Mouse (Mus musculus) lung, postnatal 25 days (tissue): Measurements from ENCODE around the gene Foxc2.
"Not testable (repeated sequence)": the region's sequence is repeated elsewhere in the genome, so short reads cannot be mapped to it uniquely, and the experiment has no call there.

ENCODE experiments used
- DNase-seq: peaks from one replicate; pipeline ENCODE4 v3.0.0; 2022; ENCODE audit warnings: low spot score

Foxc2 gene

DNA sequence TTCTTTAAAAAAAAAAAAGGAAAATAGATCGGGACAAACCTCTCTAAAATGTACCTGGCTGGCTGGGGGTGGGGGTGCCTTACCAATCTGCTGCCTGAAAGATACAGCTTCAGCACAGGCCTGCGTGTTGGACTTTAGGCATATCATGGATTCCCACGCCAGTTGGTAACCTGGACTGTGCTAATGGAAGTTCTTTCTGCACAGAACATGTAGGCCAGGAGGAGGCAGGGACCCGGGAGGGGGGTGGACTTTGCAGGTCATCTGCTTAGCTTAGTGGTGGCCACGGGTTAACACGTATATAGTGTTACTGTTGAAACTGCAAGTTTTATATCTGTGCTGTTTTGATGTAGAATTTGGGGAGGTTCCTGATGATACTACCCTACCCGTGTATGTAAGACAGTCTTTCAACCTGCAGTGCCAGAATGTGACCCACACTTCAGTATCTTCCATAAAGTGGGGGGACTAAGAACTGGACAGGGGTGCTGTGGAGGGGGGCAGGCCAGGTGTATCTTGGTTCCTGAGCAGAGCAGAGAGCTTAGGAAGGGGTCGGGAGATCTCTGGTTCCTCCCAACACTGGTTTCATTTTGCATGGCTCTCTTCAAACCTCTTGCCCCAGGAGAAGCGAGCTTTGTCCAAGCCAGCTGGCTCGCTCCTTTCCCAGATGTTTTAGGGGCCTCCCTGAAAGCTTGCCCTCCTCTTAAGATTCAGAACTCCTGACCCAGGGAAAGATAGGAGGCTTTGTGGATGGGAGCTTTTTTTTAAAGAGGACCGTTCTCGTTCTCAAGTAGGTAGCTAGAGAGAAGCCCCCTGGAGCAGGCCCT, 3.9 kb downstream of the Foxc2 start:
- no peak for DNase-seq

DNA sequence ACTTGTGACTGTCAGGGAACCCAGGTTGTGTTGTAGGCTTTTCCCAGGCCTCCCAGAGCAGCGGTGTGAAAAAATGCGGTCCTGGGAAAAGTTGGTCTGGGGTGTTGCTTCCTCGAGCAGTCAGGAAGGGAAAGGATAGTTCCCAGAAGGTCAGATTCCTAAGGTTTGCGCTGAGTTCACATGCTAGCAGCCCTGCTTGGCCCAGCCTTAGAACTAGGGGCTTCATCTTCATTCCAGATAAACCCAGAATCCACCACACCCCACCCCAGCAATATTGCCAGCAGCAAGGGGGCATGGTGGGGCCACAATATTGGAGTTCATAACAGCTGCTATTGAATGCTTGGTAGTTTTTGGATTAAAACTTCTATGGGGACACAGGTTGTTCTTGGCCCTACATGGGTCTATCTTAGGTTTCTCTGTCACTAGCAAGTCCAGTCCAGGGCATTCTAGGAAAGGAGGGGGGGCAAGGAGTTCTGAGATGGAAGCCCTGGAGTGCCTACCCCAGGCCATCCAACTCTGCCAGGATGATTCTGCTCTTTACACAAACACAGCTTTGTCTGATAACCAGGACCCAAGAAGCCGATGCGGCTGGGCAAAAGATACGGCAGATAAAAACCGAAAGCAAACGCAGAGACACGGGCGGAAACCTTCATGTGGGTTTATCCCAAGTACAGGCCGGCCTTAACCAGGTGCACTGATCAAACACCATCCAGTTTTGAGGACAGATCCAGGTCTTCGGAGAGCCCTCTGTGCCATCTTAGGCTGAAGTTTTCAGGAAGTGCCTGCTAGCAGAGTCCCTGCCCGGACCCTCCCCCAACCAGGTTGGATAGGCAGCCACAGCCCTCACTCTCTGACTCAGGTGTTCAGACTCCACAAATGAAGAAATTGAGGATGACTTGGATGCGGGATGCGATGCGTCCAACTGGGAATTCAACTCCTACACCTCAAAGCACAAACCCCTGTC, 4.8 kb downstream of the Foxc2 start:
- no peak for DNase-seq

DNA sequence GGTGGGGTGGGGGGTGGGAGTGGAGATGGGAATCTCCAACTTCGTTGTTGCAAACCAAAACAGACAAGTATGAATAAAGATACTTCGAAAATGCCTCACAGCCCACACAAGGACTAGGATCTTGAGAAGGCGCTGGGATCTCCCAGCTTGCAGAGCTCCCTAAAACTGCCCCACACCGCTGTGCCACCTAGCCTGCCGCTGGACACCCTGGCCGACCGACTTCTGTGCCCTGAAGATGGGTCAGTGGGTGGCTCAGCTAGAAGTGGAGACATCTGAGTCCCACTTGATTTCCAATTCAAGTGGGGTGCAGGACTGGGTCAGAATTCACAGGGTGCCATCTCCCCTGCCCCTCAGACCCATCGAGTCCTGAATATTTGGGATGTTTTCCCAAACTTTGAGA, 5.7 kb downstream of the Foxc2 start:
- DNase-seq, result no peak

DNA sequence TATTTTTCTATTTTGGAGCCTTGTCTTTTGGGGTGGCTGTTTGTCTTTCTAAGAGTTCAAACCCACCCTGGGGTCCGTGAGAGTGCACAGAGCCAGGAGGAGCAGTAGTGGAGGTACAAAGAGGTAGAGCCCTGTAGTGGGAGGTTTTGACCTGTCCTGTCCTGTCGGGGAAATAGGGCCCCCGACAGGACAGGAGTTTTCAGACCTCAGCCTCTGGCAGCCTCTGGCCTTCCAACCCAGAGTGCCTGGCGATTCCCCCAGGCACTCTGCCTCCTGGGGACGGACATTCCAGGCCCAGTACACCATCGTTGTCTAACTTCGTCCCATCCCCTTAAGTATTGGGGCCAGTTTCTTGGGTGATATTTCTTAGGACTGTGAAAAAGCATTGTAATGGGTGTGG, 6.4 kb downstream of the Foxc2 start:
- no peak for DNase-seq

DNA sequence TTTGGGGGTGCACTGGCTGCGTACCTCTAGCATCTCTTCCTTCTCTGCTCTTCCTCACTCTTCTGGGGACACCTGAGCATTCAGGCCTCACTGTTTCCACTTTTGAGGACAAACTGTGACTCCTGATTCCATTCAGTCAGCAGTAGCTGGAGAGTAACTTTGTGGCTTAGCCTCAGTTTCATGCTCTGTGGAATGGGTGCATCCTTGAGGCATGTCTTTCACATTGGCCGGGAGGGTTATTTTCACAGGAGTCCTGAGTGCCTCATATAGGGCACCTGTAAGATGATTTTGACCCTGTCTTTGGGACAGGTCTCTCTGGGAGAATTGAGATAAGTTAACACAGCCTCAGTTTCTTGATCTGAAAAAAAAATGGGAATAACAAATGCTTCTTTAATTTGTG, 7.1 kb downstream of the Foxc2 start:
- DNase-seq, result no peak

DNA sequence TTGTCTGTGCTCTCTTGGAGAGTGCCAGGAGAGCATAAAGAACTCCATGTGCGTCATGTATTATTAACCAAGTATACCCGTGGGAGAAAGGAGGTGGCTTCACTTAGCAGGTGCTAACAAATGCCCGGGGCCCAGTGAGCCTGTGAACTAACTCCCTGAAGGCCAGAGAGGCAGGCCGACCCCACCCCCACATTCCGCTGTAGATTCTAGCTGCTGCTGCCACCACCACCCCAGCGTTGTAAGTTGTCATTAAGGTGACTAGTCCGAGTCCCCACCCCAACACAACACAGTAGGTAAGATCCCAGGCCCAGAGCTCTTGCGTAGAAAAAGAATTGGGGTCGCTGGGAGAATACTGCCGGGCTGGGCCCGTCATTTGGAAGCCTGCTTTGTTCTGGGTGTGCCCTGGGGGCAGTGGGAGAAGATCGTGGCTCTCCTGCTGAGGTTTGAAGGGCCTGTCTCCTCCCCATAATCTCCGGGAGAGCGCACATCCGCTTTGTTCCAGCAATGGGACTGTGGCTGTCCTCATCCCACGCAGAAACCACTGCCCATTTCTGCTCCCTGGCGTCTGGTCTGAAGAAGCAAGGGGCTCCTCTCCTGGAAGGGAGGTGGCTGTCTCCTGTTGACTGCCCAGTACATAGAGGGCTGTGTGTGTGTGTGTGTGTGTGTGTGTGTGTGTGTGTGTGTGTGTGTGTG, 8.7 kb downstream of the Foxc2 start:
- no peak for DNase-seq

DNA sequence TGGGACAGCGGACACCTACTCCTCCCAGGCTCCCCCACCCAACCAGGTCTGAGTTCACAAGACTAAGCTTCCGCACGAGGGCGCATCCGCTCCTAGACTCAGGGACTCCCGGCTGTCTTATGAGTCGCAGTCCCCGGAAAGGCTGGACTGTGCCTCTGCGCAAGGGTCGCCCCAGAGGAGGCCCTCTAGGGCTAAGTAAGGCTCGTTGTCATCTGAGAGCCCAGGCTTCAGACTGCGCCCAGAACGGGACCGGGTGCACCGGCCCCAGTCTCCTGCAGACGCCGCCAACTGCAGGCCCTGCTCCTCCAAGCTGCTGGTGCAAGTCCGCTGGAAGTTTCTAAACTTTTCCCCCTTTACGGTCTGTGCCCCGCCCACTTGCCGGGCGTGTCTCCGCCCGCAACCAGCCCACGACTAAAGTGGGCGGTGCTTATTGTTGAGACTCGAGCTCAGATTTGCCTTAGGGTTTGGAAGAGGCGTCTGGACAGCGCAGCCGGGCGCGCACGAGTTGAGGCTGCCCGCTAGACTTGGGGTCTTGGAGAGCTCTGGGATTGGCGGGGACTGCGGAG, 9.4 kb downstream of the Foxc2 start:
- peak; percentile 64 for DNase-seq

DNA sequence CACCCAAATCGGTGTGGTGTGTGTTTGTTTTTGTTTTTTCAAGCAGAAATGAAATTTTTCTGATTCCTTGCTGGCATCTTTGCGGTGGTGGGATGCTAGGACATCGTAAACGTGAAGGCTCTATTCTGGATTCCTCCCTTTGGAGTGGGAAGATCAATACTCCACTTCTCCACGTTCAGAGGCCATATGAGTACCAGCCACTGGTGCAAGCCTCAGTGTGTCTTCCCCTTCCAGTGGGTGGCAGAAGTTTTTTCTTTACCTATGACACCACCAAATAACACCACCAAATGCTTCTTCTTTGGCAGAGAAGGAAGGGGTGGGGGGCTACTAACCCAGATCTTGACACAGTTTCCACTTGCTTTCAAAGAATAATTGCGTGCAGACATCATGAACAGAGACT, 10.2 kb downstream of the Foxc2 start:
- DNase-seq, result no peak

DNA sequence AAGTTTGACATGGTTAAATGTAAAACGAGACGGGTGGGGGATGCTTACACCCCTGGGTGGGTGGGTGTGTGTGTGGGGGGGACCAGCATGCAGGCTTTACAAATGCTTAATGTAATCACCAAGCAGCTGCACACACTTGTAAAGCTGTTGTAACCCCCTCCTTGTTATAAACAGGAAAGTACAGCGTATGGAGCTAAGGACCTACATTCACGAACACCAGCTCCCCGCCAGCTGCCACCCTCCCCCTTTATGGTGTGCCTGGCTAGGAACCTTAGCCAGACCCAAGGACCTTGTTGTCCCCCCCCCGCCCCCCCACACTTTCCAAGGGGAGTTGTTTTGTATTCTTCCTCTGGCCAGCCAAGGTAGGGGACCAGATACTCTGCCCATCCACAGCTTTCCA, 10.7 kb downstream of the Foxc2 start:
- no peak for DNase-seq

DNA sequence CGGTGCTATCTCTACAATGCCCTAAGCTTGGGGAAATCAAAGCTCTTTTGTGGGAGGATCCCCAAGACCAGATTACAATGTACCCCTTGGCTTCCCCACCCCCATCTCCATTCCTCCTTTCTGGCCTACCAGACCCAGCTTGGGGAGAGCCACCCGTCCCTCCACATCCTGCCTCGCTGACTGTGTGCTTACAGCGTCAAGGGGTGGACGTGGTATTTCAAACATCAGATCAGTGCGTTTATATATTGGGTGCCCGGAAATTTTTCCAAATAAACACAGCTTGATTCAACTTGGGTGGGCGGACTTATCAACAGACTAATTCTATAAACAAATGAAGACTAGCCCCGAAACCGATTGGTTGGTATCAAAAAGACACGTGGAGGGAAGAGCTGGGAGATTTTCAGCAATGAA, 11.3 kb downstream of the Foxc2 start:
- DNase-seq, result peak; percentile 66

DNA sequence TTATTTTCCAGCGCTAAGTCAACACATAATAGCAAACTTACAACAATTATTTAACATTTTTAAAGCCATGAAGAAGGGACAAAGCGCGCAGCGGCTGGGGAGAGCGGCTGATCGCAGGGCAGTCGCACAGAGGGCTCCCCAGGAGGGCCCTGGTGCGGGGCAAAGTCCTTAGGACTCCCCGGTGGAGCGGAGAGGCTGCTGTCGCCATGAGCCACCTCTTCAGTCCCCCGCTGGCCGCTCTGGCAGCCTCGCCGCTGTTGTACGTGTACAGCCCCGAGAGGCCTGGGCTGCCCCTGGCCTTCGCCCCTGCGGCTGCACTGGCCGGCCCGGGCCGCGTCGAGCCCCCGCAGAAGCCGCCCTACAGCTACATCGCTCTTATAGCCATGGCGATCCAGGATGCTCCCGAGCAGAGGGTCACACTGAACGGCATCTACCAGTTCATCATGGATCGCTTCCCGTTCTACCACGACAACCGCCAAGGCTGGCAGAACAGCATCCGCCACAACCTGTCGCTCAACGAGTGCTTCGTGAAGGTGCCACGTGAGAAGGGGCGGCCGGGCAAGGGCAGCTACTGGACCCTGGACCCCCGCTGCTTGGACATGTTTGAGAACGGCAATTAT, 11.9 kb downstream of the Foxc2 start, which contains the start of gene Foxl1:
TSS of gene Foxl1 (plus strand) at position 185 of the 620 bp plus-strand sequence.
- DNase-seq, result no peak

DNA sequence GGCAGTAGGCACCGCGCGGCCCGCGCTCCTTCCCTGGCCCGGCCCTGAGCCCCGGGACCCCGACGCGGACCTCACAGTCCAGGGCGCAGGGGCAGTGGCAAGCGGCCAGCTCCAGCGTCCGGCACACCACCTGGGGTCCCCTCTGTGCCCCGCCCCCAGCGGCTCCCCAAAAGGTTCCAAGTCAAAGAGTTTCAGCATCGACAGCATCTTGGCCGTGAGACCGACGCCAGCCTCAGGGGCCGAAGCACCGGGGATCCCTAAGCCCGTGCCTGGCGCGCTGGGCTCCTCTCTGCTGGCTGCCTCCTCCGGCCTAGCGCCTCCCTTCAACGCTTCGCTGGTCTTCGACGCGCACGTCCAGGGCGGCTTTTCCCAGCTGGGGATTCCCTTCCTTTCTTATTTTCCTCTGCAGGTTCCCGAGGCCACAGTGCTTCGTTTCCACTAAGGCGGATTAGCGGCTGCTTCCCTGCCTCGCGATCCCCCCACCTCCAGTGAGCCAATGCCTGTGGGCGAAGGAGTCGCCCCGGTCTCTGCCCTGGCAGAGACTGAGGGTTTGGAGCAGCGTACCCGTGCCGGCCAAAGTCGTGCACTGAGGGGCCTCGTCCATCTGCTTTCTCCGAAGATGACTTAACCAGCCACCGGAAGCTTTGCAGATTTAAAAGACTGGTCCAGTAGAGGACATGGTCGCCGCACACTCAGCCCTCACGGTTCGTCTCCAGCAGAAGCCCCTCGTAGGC, 12.7 kb downstream of the Foxc2 start:
- no peak for DNase-seq

DNA sequence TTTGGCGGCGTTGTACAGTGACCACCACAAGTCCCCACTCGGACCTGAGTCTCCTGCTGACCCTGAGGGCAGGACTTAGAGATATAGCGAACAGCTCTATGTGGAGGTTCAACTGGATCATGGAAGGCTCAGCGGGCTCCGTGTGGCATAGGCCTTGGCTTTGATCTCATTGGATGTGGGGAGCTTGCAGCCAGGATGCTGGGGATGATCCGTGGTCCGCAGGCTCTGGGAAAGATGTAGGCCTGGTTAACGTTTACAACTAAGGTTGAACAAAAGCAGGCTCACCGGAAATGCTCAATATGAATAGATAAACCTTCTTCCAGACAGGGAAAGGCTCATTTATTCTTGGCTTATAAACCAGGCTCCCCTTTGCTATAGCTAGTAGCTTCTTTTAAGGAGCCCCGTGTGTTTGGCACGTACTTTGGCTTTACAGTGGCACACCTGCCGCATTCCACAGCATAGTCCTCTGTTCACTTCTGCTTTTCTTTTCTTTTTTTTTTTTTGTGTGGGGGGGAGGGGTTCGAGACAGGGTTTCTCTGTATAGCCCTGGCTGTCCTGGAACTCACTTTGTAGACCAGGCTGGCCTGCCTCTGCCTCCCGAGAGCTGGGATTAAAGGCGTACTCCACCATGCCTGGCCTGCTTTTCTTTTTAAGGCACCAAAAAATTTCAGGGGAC, 13.4 kb downstream of the Foxc2 start:
- DNase-seq, result no peak

DNA sequence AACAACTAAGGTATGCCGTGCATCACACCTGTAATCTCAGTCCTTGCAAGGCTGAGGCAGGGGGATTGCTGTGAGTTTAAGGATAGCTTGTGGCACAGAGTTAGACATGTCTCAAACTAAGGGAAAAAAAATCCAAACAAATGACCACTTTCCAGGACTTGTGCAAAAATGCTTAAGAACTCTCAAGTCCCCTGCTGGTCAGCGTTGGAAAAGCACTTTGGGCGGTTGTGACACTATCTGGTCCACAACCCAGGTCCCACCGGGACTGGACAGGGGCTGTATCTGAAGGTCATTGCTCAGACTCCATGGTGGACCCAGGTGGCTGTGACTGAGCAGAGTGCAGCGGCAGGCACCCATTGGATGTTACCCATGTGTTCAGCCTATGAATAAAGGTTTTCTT, 14.6 kb downstream of the Foxc2 start:
- no peak for DNase-seq

DNA sequence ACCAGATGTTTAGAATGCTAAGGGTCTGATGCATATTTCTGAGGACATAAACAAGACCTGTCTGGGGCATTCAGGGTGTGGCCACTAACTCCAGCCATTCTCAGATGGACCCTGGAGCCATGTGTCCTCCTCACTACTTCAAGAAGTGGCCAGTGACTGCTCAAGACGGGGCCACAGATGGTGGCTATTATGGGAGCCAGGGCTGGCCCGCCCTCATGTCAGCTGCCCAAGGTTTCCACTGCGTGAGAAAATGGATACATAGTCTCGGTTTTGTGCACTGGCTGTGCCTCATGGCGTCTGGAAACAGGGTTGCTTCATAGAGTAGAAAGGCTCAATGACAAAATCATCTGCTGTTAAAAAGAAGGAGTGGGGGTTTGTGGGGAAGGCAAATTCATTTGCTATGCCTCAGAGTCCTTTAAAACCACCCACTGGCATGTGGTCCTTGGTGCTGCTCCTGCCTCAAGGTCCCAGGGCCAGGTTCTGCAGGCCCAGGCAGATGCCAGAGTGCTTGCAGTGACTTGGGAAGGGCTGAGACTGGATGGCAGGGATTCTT, 17.1 kb downstream of the Foxc2 start:
- no peak for DNase-seq

DNA sequence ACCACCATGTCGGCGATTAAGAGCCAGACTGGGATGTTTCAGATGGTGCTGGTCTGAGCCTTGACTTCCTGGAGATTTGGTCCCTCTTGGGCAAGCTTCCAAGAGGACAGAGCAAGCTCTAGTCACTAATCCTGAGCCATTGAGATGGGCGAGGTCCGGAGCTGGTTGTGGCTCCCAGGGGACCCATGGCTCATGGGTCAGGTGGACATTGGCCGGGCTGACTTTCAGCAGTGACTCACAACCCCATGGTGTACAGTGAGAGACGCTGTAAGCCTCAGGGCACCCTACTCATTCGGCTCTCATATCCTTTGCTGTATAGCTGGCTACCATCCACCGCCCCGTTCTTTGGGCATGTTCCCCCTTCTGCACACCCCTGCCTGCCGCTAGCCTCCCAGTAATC, 18.1 kb downstream of the Foxc2 start:
- DNase-seq, result no peak

DNA sequence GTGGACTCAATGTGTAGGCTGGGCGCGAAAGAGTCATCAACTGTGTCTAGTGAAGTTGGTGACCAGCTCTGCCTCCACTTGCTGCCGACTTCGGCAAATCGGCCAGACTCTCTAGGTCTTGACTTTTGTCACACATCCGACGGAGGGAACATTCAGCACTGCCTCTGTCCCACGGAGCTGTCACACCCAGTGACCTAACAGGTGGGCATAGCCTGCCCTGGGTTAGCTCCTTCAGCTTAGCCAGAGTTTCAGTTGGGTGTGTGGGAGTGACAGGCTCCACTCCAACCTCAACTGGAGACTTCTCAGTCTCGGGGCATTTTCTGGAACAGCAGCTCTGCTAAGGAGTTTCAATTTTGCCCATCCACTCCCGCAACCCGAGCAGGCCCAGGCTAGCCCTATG, 18.5 kb downstream of the Foxc2 start:
- DNase-seq, result no peak

DNA sequence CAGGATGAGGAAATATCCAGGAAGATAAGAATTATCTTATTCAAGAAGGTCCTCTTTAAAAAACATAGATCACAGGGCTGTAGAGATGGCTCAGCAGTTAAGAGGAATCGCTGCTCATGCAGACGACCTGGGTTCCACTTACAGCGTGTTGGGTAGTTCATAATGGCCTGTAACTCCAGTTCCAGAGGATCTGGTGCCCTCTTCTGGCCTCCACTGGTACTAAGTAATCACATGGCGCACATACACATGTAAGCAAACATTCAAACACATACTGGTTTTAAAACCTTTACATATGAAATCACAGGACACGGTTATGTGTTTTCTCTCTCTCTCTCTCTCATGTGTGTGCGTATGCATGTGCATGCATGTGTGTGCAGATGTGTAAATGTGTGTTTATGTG, 20.9 kb downstream of the Foxc2 start:
- no peak for DNase-seq

DNA sequence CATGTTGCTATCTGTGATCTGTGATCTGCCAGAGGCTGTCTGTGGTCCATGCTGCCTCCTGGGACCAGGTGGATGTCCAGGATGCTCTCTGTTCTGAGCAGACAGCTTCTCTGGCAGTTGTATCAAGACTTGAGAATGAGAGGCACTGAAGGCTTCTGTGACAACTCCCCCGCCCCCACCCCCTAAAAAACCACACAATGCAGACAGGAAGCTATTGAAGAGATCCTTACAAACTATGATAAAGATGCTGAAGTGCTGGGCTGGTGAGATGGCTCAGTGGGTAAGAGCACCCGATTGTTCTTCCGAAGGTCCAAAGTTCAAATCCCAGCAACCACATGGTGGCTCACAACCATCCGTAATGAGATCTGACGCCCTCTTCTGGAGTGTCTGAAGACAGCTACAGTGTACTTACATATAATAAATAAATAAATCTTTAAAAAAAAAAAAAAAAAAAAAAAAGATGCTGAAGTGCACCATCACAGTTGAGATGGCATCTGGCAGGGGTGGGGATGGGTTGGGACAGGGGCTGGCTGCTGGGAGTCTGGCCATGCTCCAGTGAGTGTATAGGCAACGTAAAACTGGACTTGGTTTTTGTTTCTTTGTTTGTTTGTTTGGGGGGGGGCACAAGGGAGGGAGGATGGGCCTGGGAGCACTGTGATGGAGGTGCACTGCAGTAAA, 29.6 kb downstream of the Foxc2 start:
- DNase-seq, result not testable (repeated sequence)
